Mouse (Mus musculus): Measurements from ENCODE around the gene Glul.

GRCm38 (mm10) chr1:153898989-153899730 is 584 bp upstream of the Glul start:
- TF ChIP-seq ZC3H11A (IDR thresholded peaks at IDR 0.05; ENCODE audit: low read depth, low read length) (no peak), MAZ (IDR thresholded peaks at IDR 0.05; ENCODE audit: low read depth, low read length) (no peak), POLR2AphosphoS2 (IDR thresholded peaks at IDR 0.05; ENCODE audit: low read depth, low read length) (no peak), CHD2 (IDR thresholded peaks at IDR 0.05; ENCODE audit: low read length) (no peak), CTCF (conservative IDR thresholded peaks at IDR 0.05 in 1 of 2, IDR thresholded peaks at IDR 0.05 in 1 of 2; ENCODE audit: low read depth in 2 of 2, low read length in 2 of 2) (no peak), TCF12 (IDR thresholded peaks at IDR 0.05; ENCODE audit: low read depth, low read length) (no peak), POLR2A (IDR thresholded peaks at IDR 0.05; ENCODE audit: low read depth, low read length) (no peak), HCFC1 (IDR thresholded peaks at IDR 0.05; ENCODE audit: low read depth, low read length) (no peak), GABPA (IDR thresholded peaks at IDR 0.05; ENCODE audit: insufficient replicate concordance, low read depth, low read length) (no peak), PAX5 (IDR thresholded peaks at IDR 0.05; ENCODE audit: low read length) (no peak), EP300 (IDR thresholded peaks at IDR 0.05; ENCODE audit: low read length) (no peak)
